Mouse (Mus musculus) cerebellum, postnatal 25 days (tissue): ENCODE results near the gene Gm20538.
A peak's percentile ranks its signal among the peaks of the same experiment; 100 is the strongest.

Experiments
- DNase-seq, 2 experiments: peaks; one replicate each; pipeline ENCODE4 v3.0.0; 2021; ENCODE audit warnings: mixed read lengths in 2 of 2

The Gm20538 gene

GRCm38 (mm10) chr19:44530018-44530417 is 22.6 kb downstream of the Gm20538 start:
- no peak for DNase-seq

GRCm38 (mm10) chr19:44525551-44526205 is 27.0 kb downstream of the Gm20538 start:
- DNase-seq: no peak

- DNase-seq: peak in 1 of 2 experiments; percentile 11
Measured at GRCm38 (mm10) chr19:44519152-44519551, 33.5 kb downstream of the Gm20538 start.

GRCm38 (mm10) chr19:44517996-44518768 is 34.4 kb downstream of the Gm20538 start:
- no peak for DNase-seq

DNA sequence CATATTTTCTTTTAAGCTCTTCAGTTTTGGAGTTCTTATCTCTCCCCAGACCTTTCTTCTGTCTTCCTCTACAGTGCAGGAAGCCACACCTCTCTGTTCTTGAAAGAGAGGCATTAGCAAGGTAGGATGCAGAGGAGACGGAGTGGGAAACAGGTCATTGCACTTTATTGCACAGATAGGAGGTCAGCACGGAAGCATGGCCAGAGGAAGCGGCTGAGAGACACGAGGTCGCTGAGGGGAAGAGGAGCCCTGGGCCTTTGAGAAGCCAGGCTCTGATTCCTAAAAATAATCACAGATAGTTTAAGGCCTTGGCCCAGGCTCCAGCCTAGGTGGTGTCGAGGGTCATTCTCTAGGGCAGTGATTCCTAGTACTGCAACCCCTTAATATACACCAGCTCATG is 36.9 kb downstream of the Gm20538 start:
- DNase-seq: no peak

- DNase-seq: no peak
Measured at GRCm38 (mm10) chr19:44514521-44515451, 37.8 kb downstream of the Gm20538 start.

DNA sequence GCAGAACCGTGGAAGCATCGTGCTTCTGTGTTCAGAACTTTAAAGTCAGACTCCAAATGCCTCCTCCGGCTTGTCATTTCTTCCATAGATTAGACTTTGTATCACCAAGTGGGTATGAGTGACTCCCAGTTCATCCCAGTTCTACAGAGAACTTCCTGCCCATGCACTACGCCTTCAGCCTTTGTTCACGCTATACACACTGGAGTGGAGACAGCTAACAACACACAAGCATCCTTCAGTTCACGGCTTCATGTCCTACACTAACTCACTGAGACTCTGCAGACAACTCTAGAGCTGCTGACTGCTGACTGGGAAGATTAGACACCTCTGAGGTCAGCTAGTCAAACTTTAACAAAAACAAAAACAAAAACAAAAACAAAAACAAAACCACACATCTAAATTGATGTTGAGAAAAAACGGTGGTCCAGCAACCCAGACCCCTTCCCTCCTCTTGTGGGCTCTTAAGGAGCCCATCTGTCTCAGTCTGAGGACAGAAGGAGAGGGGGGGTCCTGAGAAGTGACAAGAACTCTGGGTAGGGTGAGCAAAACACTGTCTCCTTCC is 38.6 kb downstream of the Gm20538 start:
- DNase-seq: no peak

- DNase-seq: no peak
Measured at GRCm38 (mm10) chr19:44513054-44513833, 39.4 kb downstream of the Gm20538 start.

GRCm38 (mm10) chr19:44512601-44513000 is 40.0 kb downstream of the Gm20538 start:
- no peak for DNase-seq

- peak; percentile 7 to 11 for DNase-seq
Measured at GRCm38 (mm10) chr19:44511451-44512231, 41.0 kb downstream of the Gm20538 start.

- DNase-seq: no peak
Measured at GRCm38 (mm10) chr19:44510534-44511175, 42.0 kb downstream of the Gm20538 start.

DNA sequence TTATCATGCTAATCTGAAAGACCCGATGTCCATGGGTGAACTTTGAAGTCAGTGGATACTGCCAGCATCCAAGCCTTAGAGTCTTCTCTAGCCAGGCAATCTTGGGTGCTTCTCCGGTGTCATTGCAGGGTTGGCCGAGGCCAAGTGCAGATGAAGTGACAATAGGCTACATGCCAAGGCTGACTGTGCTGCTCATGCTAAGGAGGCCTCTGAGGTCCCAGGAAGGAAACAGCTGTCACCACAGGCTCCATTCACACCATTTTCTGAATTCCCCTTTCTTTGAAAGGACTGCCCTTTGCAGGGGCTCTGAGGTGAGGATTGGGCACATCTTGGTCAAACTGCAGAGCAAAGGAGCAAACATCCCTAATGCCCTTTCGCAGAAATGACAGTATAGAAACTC is 49.9 kb downstream of the Gm20538 start:
- DNase-seq: no peak

DNA sequence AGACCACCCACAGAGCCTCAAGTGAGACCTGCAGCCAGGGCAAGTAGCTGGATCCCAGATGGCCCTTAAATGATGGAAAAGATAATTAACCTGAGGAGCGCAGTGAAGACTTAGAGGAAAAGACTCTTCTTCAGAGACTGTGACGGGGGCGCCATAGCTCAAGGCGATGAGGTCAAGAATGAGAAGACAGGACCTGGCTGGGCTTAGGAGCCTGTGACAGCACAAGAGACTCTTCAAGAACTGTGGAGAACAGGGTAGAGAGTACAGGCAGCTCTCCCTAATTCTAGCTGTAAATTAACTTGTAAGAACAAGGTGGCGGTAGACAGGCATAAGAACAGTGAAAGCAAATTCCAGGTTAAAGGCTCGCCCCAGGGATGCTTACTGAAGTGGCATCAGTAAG is 50.7 kb downstream of the Gm20538 start:
- DNase-seq: no peak

DNA sequence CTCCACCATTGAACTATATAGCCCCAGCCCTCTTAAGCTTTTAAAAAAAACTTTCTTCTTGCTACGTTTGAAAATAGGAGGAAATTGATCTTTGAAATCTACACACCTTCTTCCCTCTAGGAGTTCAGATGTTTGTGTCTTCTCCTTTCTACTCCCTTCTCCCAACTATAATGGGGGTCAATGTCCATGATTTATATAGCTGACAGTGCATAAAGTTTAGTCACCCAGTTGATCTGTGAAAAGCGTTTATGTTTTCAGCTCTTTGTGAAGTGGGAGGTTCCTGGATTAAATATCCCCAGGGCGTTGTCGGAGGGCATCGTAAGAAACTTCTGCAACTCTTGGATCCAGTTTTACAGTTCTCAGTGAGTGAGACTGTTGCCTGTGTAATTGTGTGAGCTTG is 52.4 kb downstream of the Gm20538 start:
- DNase-seq: no peak

DNA sequence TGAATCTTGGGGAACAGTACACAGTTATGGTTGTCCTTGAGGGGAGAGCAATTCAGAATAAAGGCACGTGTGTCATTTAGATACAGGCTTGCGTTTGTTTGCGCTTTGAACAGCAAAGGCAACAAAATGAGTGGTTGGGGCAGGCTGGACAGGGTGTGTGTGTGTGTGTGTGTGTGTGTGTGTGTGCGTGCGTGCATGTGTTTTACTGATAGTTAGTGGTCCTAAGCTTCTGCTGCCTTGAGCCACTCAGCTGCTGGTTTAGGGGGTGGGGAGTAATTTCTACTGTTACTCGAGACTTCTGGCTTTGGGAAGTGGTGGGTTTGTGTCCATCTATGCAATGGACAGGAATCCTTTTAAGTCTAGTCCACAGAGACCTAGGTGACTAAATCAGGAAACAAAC is 53.7 kb downstream of the Gm20538 start:
- no peak for DNase-seq

GRCm38 (mm10) chr19:44496941-44497340 is 55.7 kb downstream of the Gm20538 start:
- DNase-seq: no peak

DNA sequence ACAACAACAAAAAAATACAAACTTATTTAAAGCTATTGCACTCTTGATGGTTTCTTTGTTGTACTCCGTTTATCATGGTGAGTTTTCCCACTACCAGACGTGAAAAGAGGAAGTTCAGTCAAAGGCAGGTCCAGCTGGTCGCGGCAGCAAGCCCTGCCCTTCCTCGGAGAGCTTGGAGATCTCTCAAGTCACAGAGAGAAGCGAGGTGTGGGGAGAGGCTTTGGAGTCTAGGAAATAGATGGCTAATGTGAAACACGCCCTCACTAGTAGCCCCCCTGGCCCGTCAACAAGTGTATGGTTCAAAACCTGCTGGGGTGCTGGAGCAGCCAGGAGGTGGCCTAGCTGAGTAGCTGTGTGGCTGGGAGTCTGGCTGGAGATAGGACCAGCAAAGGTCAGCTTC is 56.1 kb downstream of the Gm20538 start:
- DNase-seq: no peak
